22 mouse cellular contexts compared by ENCODE assay signal in genomic region chr1:89880193-89880592, GRCm38 (mm10). TPM values are rescaled to one million over a fixed set of nuclear protein-coding genes. Genes with fewer than 3 reads are reported as not detected.
DNase-seq lines count a peak whose midpoint lies in the region; ATAC-seq and TF ChIP-seq lines count a peak whose summit lies in the region.
"Had no signal": no experiment of that assay in that cellular context is flagged by ENCODE, and none has a peak within 500 bp of the region (broad histone marks: within the 10 kb centered on the region; RNA-seq: fewer than 3 reads in every experiment).

No protein-coding gene starts in this region.

- no peak for TF ChIP-seq CTCF in lung, postnatal 0 days (IDR thresholded peaks at IDR 0.05)
- no peak for TF ChIP-seq CTCF in lung, adult 2 months (IDR thresholded peaks at IDR 0.05; ENCODE audit: insufficient read depth, low read length)
- no peak for TF ChIP-seq CTCF in ES-Bruce4 (IDR thresholded peaks at IDR 0.05; ENCODE audit: low read depth, low read length)

- 0 out of 2 replicates have a peak overlapping the region, but pooled peaks have one; percentile 10 for H3K4me2 ChIP-seq in kidney, embryonic 15.5 days
- H3K4me2 ChIP-seq in kidney, embryonic 16.5 days (replicated peaks; ENCODE audit: low read depth, low read length), result no peak overlapping the region
- H3K4me2 ChIP-seq in lung, postnatal 0 days (replicated peaks; ENCODE audit: low read depth, low read length), result no peak overlapping the region
- H3K4me2 ChIP-seq: forebrain, embryonic 15.5 days; hindbrain, embryonic 12.5 days; intestine, embryonic 15.5 days; limb, embryonic 13.5 days; liver, embryonic 13.5 days; midbrain, embryonic 15.5 days had no signal

- H3K36me3 ChIP-seq in kidney, embryonic 15.5 days, result no peaks in the 10 kb centered on the region
- no peaks in the 10 kb centered on the region for H3K36me3 ChIP-seq in kidney, embryonic 16.5 days (ENCODE audit: insufficient read depth, low read length)
- H3K36me3 ChIP-seq in lung, postnatal 0 days (ENCODE audit: insufficient read depth, low read length), result no peaks in the 10 kb centered on the region
- H3K36me3 ChIP-seq in ES-Bruce4 (ENCODE audit: control insufficient read depth, insufficient read depth, low read length, poor library complexity, severe bottlenecking), result no peaks in the 10 kb centered on the region
- H3K36me3 ChIP-seq in limb, embryonic 10.5 days, result 0 out of 2 replicates have a peak, but pooled peaks cover 6% of the 10 kb centered on the region
- H3K36me3 ChIP-seq: forebrain, embryonic 15.5 days; hindbrain, embryonic 12.5 days; intestine, embryonic 15.5 days; liver, embryonic 13.5 days; midbrain, embryonic 15.5 days had no signal

- TF ChIP-seq POLR2A in lung, adult 2 months (IDR thresholded peaks at IDR 0.05; ENCODE audit: borderline replicate concordance, extremely low read depth, low read depth, low read length), result no peak
- no peak for TF ChIP-seq POLR2A in ES-Bruce4 (IDR thresholded peaks at IDR 0.05; ENCODE audit: insufficient read depth, low read length)

- H3K9me3 ChIP-seq in kidney, embryonic 15.5 days (replicated peaks), result no peaks in the 10 kb centered on the region
- no peaks in the 10 kb centered on the region for H3K9me3 ChIP-seq in kidney, embryonic 16.5 days (ENCODE audit: low read length)
- no peaks in the 10 kb centered on the region for H3K9me3 ChIP-seq in lung, postnatal 0 days (ENCODE audit: low read length)
- H3K9me3 ChIP-seq in ES-Bruce4 (replicated peaks; ENCODE audit: control insufficient read depth, insufficient read depth, low read length, poor library complexity, severe bottlenecking), result no peaks in the 10 kb centered on the region
- H3K9me3 ChIP-seq in limb, embryonic 10.5 days (replicated peaks), result no peaks in the 10 kb centered on the region
- H3K9me3 ChIP-seq: forebrain, embryonic 15.5 days; hindbrain, embryonic 12.5 days; intestine, embryonic 15.5 days; limb, embryonic 13.5 days; liver, embryonic 13.5 days; midbrain, embryonic 15.5 days had no signal

- no peak for ATAC-seq in kidney, embryonic 15.5 days (replicated peaks; ENCODE audit: low FRiP score)
- ATAC-seq in kidney, embryonic 16.5 days (ENCODE audit: low FRiP score, low TSS enrichment), result no peak
- no peak for ATAC-seq in lung, postnatal 0 days
- ATAC-seq: forebrain, embryonic 15.5 days; intestine, embryonic 15.5 days; midbrain, embryonic 15.5 days had no signal

- peaks cover 4% of the 10 kb centered on the region; the same call in 1 of the 2 replicates for H3K27me3 ChIP-seq in kidney, embryonic 15.5 days
- H3K27me3 ChIP-seq in kidney, embryonic 16.5 days (ENCODE audit: insufficient read depth, low read length), result no peaks in the 10 kb centered on the region
- H3K27me3 ChIP-seq in lung, postnatal 0 days (replicated peaks; ENCODE audit: insufficient read depth, low read length), result no peaks in the 10 kb centered on the region
- no peaks in the 10 kb centered on the region for H3K27me3 ChIP-seq in ES-Bruce4 (ENCODE audit: control insufficient read depth, insufficient read depth, low read length, poor library complexity, severe bottlenecking)
- H3K27me3 ChIP-seq in limb, embryonic 10.5 days (ENCODE audit: low read depth, poor library complexity, severe bottlenecking), result no peaks in the 10 kb centered on the region
- H3K27me3 ChIP-seq: hindbrain, embryonic 12.5 days; intestine, embryonic 15.5 days; limb, embryonic 13.5 days; liver, embryonic 13.5 days; midbrain, embryonic 15.5 days had no signal

- DNase-seq in lung, postnatal 0 days (ENCODE audit: low spot score), result peak; percentile 10
- no peak for DNase-seq in lung, adult 2 months
- no peak for DNase-seq in limb, embryonic 10.5 days (ENCODE audit: low spot score)
- DNase-seq in adrenal gland, adult 18-20 months (ENCODE audit: low spot score in 2 of 2), result no peak
- DNase-seq: adrenal gland, adult 8-10 months; cerebellum, adult 8-10 months; gastrocnemius, postnatal 14 days; heart, adult 2 months; liver, embryonic 13.5 days; retina, postnatal 1 day; right cerebral cortex, postnatal 4 days; thymus, postnatal 14 days had no signal

- WGBS in kidney, embryonic 15.5 days, result 7% methylated on average over 8 of the region's 8 CpGs
- 10% methylated on average over 8 of the region's 8 CpGs for WGBS in kidney, embryonic 16.5 days
- WGBS in lung, postnatal 0 days, result 38% methylated on average over 8 of the region's 8 CpGs
- WGBS in lung, adult 2 months, result 48% methylated on average over 8 of the region's 8 CpGs
- 63% methylated on average over 8 of the region's 8 CpGs for WGBS in limb, embryonic 10.5 days

- peaks cover 40% of the 10 kb centered on the region for H3K4me1 ChIP-seq in kidney, embryonic 15.5 days
- H3K4me1 ChIP-seq in kidney, embryonic 16.5 days (ENCODE audit: insufficient read depth, low read length), result peaks cover 32% of the 10 kb centered on the region
- peaks cover 9% of the 10 kb centered on the region; the same call in 1 of the 2 replicates for H3K4me1 ChIP-seq in lung, postnatal 0 days (ENCODE audit: insufficient read depth, low read depth, low read length)
- H3K4me1 ChIP-seq in lung, adult 2 months (ENCODE audit: control insufficient read depth, insufficient read depth, low read length), result peaks cover 16% of the 10 kb centered on the region
- peaks cover 14% of the 10 kb centered on the region for H3K4me1 ChIP-seq in ES-Bruce4 (ENCODE audit: control insufficient read depth, insufficient read depth, low read length)
- H3K4me1 ChIP-seq in limb, embryonic 10.5 days, result peaks cover 43% of the 10 kb centered on the region
- H3K4me1 ChIP-seq: liver, embryonic 13.5 days had no signal

- peak; percentile 25; the same call in 1 of the 2 replicates for TF ChIP-seq EP300 in lung, postnatal 0 days (IDR thresholded peaks at IDR 0.05)
- TF ChIP-seq EP300 in ES-Bruce4 (IDR thresholded peaks at IDR 0.05; ENCODE audit: insufficient read depth, low read depth, low read length), result 0 out of 2 replicates have a peak, but pooled peaks have one; percentile 6

- no peak overlapping the region for H3K9ac ChIP-seq in kidney, embryonic 15.5 days
- H3K9ac ChIP-seq in kidney, embryonic 16.5 days (replicated peaks; ENCODE audit: low read length), result no peak overlapping the region
- H3K9ac ChIP-seq in lung, postnatal 0 days (replicated peaks; ENCODE audit: low read depth), result no peak overlapping the region
- H3K9ac ChIP-seq in ES-Bruce4 (ENCODE audit: low read depth, poor library complexity, severe bottlenecking), result no peak overlapping the region
- H3K9ac ChIP-seq: forebrain, embryonic 15.5 days; hindbrain, embryonic 12.5 days; intestine, embryonic 15.5 days; limb, embryonic 13.5 days; liver, embryonic 13.5 days; midbrain, embryonic 15.5 days had no signal

- H3K27ac ChIP-seq in kidney, embryonic 15.5 days, result peak overlapping the region; percentile 24; the same call in 1 of the 2 replicates
- H3K27ac ChIP-seq in kidney, embryonic 16.5 days (ENCODE audit: low read length), result no peak overlapping the region
- no peak overlapping the region for H3K27ac ChIP-seq in lung, postnatal 0 days (ENCODE audit: low read length)
- no peak overlapping the region for H3K27ac ChIP-seq in ES-Bruce4 (ENCODE audit: insufficient read depth, low read length)
- 0 out of 2 replicates have a peak overlapping the region, but pooled peaks have one; percentile 25 for H3K27ac ChIP-seq in limb, embryonic 10.5 days
- H3K27ac ChIP-seq: forebrain, embryonic 15.5 days; heart, adult 2 months; hindbrain, embryonic 12.5 days; intestine, embryonic 15.5 days; limb, embryonic 13.5 days; liver, embryonic 13.5 days; midbrain, embryonic 15.5 days had no signal

- H3K4me3 ChIP-seq in kidney, embryonic 15.5 days (replicated peaks), result no peak overlapping the region
- H3K4me3 ChIP-seq in kidney, embryonic 16.5 days (ENCODE audit: low read length), result no peak overlapping the region
- H3K4me3 ChIP-seq in lung, postnatal 0 days (ENCODE audit: low read depth, low read length), result no peak overlapping the region
- no peak overlapping the region for H3K4me3 ChIP-seq in lung, adult 2 months (replicated peaks; ENCODE audit: extremely low read depth, low read depth, low read length)
- H3K4me3 ChIP-seq in ES-Bruce4 (ENCODE audit: low read depth, low read length), result no peak overlapping the region
- no peak overlapping the region for H3K4me3 ChIP-seq in limb, embryonic 10.5 days
- H3K4me3 ChIP-seq: forebrain, embryonic 15.5 days; heart, adult 2 months; hindbrain, embryonic 12.5 days; intestine, embryonic 15.5 days; limb, embryonic 13.5 days; liver, embryonic 13.5 days; midbrain, embryonic 15.5 days had no signal

RNA-seq across cellular contexts. Expression of gene Gbx2, which starts 50.8 kb away (rescaled TPM):
- polyA plus RNA-seq in kidney, embryonic 15.5 days (2015; fragmentation: Nextera tagmentation; extraction: Ambion mirVana), result 0.10 TPM in 1 of 2 replicates, not detected in the other
- polyA plus RNA-seq in kidney, embryonic 16.5 days (2015; fragmentation: Nextera tagmentation; extraction: Ambion mirVana), result 0.22 and 0.23 TPM in 2 replicates
- 0.13 TPM in 1 of 2 replicates, not detected in the other for polyA plus RNA-seq in lung, postnatal 0 days (2015; fragmentation: Nextera tagmentation; extraction: Ambion mirVana)
- 0.06 TPM in 1 of 2 replicates, not detected in the other for polyA plus RNA-seq in lung, adult 2 months (2012; rRNA removed)
- 5.7 and 7.1 TPM in 2 replicates for polyA plus RNA-seq in ES-Bruce4 (2011; ENCODE audit: insufficient read depth, insufficient read length, low read depth, missing spikeins)
- 5.3 and 9.5 TPM in 2 replicates for polyA plus RNA-seq in limb, embryonic 10.5 days (2016; fragmentation: Nextera tagmentation; extraction: Ambion mirVana)
- not detected for total RNA-seq in adrenal gland, adult 18-20 months (2021)
- total RNA-seq: adrenal gland, adult 8-10 months; gastrocnemius, postnatal 14 days had no signal
- polyA plus RNA-seq: heart, embryonic 16.5 days; testis, adult 2 months had no signal

Comparison
In these comparisons a context has a peak if more than half of its experiments do, and no peak if none do; other contexts are left out.
1. H3K27ac ChIP-seq: peak in kidney, embryonic 15.5 days (single experiment) and limb, embryonic 10.5 days (single experiment); none in kidney, embryonic 16.5 days (single experiment), lung, postnatal 0 days (single experiment) and ES-Bruce4 (single experiment).